Mouse (Mus musculus): ENCODE results near the gene Dcaf15. TPM values are rescaled to one million over a fixed set of nuclear protein-coding genes. Genes with fewer than 3 reads are reported as not detected.
A peak's percentile ranks its signal among the peaks of the same experiment; 100 is the strongest.

The Dcaf15 gene
- polyA plus RNA-seq, 1 experiment from 2014 or later, result 15.2 TPM

DNA sequence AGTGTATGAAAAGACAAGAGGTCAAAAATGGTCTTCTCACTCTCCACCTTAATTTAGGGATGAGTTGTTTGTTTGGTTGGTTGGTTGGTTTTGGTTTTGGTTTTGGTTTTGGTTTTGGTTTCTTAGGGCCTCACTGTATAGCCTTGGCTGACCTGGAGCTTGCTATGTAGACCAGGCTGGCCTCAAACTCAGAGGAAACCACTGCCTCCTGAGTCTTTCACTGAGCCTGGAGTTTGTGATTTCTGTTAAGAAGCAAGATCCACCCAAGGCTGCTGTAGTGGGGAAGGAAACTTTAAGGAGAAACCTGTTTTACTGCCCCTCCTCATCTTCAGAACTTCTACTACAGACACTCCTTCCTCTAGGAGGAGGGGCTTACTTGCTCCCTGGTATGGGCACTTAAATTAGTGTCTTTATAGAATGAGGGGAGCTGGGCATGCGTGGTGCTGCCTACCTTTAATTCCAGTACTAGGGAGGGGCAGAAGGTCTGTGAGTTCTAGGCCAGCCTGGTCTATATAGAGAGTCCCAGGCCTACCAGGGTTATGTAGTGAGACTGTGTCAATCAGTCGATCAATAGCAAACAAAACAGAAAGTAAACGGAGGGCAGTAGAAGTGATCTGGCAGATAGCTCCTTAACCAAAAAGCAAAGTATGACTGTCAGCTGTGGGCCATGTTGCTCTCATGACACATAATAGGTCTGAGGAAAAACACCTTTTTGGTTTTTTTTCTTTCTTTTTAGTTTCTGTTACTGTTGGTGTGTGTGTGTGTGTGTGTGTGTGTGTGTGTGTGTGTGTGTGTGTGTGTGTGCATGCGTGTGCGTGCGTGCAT lies 1.9 kb upstream of the Dcaf15 start:
- H3K27ac ChIP-seq (replicated peaks; ENCODE audit: low read depth, low read length), result no peak overlapping the region
- DNase-seq (ENCODE audit: low spot score) (no peak), ATAC-seq (ENCODE audit: insufficient number of reproducible peaks, low FRiP score, low TSS enrichment, low read depth) (no peak)
- H3K4me2 ChIP-seq (ENCODE audit: low read depth, severe bottlenecking), result no peak overlapping the region
- peaks cover 8% of the 10 kb centered on the region for H3K36me3 ChIP-seq (ENCODE audit: control insufficient read depth, insufficient read depth, low read length)
- WGBS, result 91% methylated on average over 6 of the region's 6 CpGs
- no peaks in the 10 kb centered on the region for H3K9me3 ChIP-seq (ENCODE audit: control insufficient read depth, low read length)
- no peaks in the 10 kb centered on the region for H3K27me3 ChIP-seq (ENCODE audit: control insufficient read depth, insufficient read depth, low read length)
- H3K4me1 ChIP-seq (ENCODE audit: control insufficient read depth, insufficient read depth, low read length), result peaks cover 19% of the 10 kb centered on the region
- H3K4me3 ChIP-seq (ENCODE audit: low read depth, low read length), result no peak overlapping the region
- no peak overlapping the region for H3K9ac ChIP-seq (ENCODE audit: low read length)

DNA sequence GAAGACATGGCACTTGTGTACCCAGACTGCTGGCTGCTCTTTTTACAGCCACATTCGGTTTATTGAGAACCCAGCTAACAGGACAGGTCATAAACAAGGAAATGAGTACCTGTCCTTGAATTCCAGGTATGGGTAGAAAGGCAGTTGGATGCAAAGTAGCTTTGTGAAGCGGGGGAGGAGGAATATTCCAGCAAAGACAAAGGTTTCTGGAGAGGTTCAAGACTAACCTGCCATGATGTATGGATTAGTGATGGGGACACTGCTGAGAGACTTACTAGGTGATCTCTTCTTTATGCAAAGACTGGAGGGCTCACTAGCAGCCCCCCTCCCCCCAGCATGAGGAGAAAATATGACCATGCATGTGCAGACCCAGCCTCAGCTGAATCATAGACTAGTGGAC lies 1.1 kb upstream of the Dcaf15 start:
- DNase-seq (ENCODE audit: low spot score), result no peak
- 76% methylated on average over 2 of the region's 2 CpGs for WGBS
- Histone ChIP-seq H3K9ac (ENCODE audit: low read length) (no peak overlapping the region), H3K4me3 (ENCODE audit: low read depth, low read length) (no peak overlapping the region; the same call in 1 of the 2 replicates), H3K27ac (replicated peaks; ENCODE audit: low read depth, low read length) (no peak overlapping the region), H3K4me1 (ENCODE audit: control insufficient read depth, insufficient read depth, low read length) (peaks cover 19% of the 10 kb centered on the region), H3K36me3 (ENCODE audit: control insufficient read depth, insufficient read depth, low read length) (peaks cover 10% of the 10 kb centered on the region), H3K4me2 (ENCODE audit: low read depth, severe bottlenecking) (no peak overlapping the region), H3K9me3 (ENCODE audit: control insufficient read depth, low read length) (no peaks in the 10 kb centered on the region), H3K27me3 (ENCODE audit: control insufficient read depth, insufficient read depth, low read length) (no peaks in the 10 kb centered on the region)
- ATAC-seq (ENCODE audit: insufficient number of reproducible peaks, low FRiP score, low TSS enrichment, low read depth), result no peak

DNA sequence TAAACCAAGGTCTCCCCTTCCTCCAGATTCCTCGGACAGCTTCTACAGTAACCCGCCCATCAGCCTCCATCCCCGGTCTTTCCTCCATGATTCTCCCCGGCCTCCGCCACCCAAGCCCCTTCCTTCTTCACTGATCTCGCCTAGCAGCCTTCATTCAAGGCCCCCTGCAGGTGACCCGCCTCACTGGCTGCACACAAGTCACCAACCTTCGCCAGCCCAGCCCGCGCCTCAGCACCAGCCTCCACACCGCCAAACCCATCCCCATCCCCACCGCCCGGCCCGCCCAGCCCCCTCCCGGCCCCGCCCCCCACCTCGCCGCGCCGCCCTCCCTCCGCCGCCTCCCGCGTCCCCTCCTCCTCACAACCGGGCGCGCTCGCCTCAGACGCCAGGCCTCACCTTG lies 347 bp downstream of the Dcaf15 start:
- Histone ChIP-seq H3K4me3 (ENCODE audit: low read depth, low read length) (peak overlapping the region; percentile 65), H3K27me3 (ENCODE audit: control insufficient read depth, insufficient read depth, low read length) (no peaks in the 10 kb centered on the region), H3K4me2 (ENCODE audit: low read depth, severe bottlenecking) (peak overlapping the region; percentile 88), H3K9ac (ENCODE audit: low read length) (peak overlapping the region; percentile 87), H3K4me1 (ENCODE audit: control insufficient read depth, insufficient read depth, low read length) (peaks cover 19% of the 10 kb centered on the region), H3K36me3 (ENCODE audit: control insufficient read depth, insufficient read depth, low read length) (peaks cover 12% of the 10 kb centered on the region), H3K27ac (replicated peaks; ENCODE audit: low read depth, low read length) (peak overlapping the region; percentile 76; the same call in 1 of the 2 replicates), H3K9me3 (ENCODE audit: control insufficient read depth, low read length) (no peaks in the 10 kb centered on the region)
- WGBS, result 0% methylated on average over 16 of the region's 29 CpGs
- ATAC-seq (ENCODE audit: insufficient number of reproducible peaks, low FRiP score, low TSS enrichment, low read depth) (peak; percentile 75), DNase-seq (ENCODE audit: low spot score) (peak; percentile 86)

DNA sequence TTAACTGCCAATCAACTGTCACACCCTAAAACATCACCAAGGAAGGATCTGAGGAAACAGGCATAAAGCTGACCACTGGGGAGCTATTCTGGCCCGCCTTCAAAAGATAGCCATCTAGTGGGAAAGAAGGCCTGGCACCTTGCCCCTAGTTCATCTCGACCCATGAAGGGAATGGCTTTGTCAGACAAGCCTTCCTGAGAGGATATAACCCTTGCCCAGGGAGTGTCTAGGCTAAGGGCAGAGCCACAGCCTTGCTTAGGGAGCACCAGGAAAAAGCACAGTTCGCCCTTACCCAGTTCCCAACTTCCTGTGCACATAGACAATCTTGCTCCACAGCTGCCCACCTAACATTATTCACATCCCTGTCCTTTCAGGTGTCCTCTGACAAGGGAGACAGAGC lies 967 bp downstream of the Dcaf15 start:
- no peak for ATAC-seq (ENCODE audit: insufficient number of reproducible peaks, low FRiP score, low TSS enrichment, low read depth)
- DNase-seq (ENCODE audit: low spot score), result no peak
- peaks cover 19% of the 10 kb centered on the region for H3K4me1 ChIP-seq (ENCODE audit: control insufficient read depth, insufficient read depth, low read length)
- WGBS, result 68% methylated on average over 3 of the region's 3 CpGs
- no peaks in the 10 kb centered on the region for H3K27me3 ChIP-seq (ENCODE audit: control insufficient read depth, insufficient read depth, low read length)
- no peaks in the 10 kb centered on the region for H3K9me3 ChIP-seq (ENCODE audit: control insufficient read depth, low read length)
- H3K4me2 ChIP-seq (ENCODE audit: low read depth, severe bottlenecking), result peak overlapping the region; percentile 88
- H3K27ac ChIP-seq (replicated peaks; ENCODE audit: low read depth, low read length), result 0 out of 2 replicates have a peak overlapping the region, but pooled peaks have one; percentile 8
- peaks cover 15% of the 10 kb centered on the region for H3K36me3 ChIP-seq (ENCODE audit: control insufficient read depth, insufficient read depth, low read length)
- peak overlapping the region; percentile 65 for H3K4me3 ChIP-seq (ENCODE audit: low read depth, low read length)
- peak overlapping the region; percentile 62 for H3K9ac ChIP-seq (ENCODE audit: low read length)

- 96% methylated on average over 25 of the region's 25 CpGs for WGBS
- peaks cover 19% of the 10 kb centered on the region for H3K4me1 ChIP-seq (ENCODE audit: control insufficient read depth, insufficient read depth, low read length)
- no peak overlapping the region for H3K4me3 ChIP-seq (ENCODE audit: low read depth, low read length)
- no peak overlapping the region; the same call in 1 of the 2 replicates for H3K9ac ChIP-seq (ENCODE audit: low read length)
- ATAC-seq (ENCODE audit: insufficient number of reproducible peaks, low FRiP score, low TSS enrichment, low read depth) (no peak), DNase-seq (ENCODE audit: low spot score) (no peak)
- peaks cover 31% of the 10 kb centered on the region for H3K36me3 ChIP-seq (ENCODE audit: control insufficient read depth, insufficient read depth, low read length)
- no peaks in the 10 kb centered on the region for H3K9me3 ChIP-seq (ENCODE audit: control insufficient read depth, low read length)
- H3K4me2 ChIP-seq (ENCODE audit: low read depth, severe bottlenecking), result no peak overlapping the region
- no peaks in the 10 kb centered on the region for H3K27me3 ChIP-seq (ENCODE audit: control insufficient read depth, insufficient read depth, low read length)
- no peak overlapping the region for H3K27ac ChIP-seq (replicated peaks; ENCODE audit: low read depth, low read length)
Observed at GRCm38 (mm10) chr8:84101476-84102270, 2.9 kb downstream of the Dcaf15 start.

- WGBS, result 95% methylated on average over 7 of the region's 7 CpGs
- Histone ChIP-seq H3K36me3 (ENCODE audit: control insufficient read depth, insufficient read depth, low read length) (peaks cover 48% of the 10 kb centered on the region), H3K27me3 (ENCODE audit: control insufficient read depth, insufficient read depth, low read length) (no peaks in the 10 kb centered on the region), H3K4me2 (ENCODE audit: low read depth, severe bottlenecking) (no peak overlapping the region), H3K4me1 (ENCODE audit: control insufficient read depth, insufficient read depth, low read length) (peaks cover 6% of the 10 kb centered on the region), H3K27ac (replicated peaks; ENCODE audit: low read depth, low read length) (no peak overlapping the region), H3K9me3 (ENCODE audit: control insufficient read depth, low read length) (no peaks in the 10 kb centered on the region), H3K9ac (ENCODE audit: low read length) (no peak overlapping the region), H3K4me3 (ENCODE audit: low read depth, low read length) (no peak overlapping the region)
- DNase-seq (ENCODE audit: low spot score) (no peak), ATAC-seq (ENCODE audit: insufficient number of reproducible peaks, low FRiP score, low TSS enrichment, low read depth) (no peak)
Observed at GRCm38 (mm10) chr8:84098376-84098775, 6.2 kb downstream of the Dcaf15 start.

GRCm38 (mm10) chr8:84096061-84096460 lies 8.5 kb downstream of the Dcaf15 start:
- no peak overlapping the region for H3K4me3 ChIP-seq (ENCODE audit: low read depth, low read length)
- H3K4me1 ChIP-seq (ENCODE audit: control insufficient read depth, insufficient read depth, low read length), result no peaks in the 10 kb centered on the region
- ATAC-seq (ENCODE audit: insufficient number of reproducible peaks, low FRiP score, low TSS enrichment, low read depth) (no peak), DNase-seq (ENCODE audit: low spot score) (no peak)
- H3K27me3 ChIP-seq (ENCODE audit: control insufficient read depth, insufficient read depth, low read length), result no peaks in the 10 kb centered on the region
- WGBS, result 81% methylated on average over 8 of the region's 8 CpGs
- H3K4me2 ChIP-seq (ENCODE audit: low read depth, severe bottlenecking), result no peak overlapping the region
- H3K9me3 ChIP-seq (ENCODE audit: control insufficient read depth, low read length), result no peaks in the 10 kb centered on the region
- peaks cover 47% of the 10 kb centered on the region for H3K36me3 ChIP-seq (ENCODE audit: control insufficient read depth, insufficient read depth, low read length)
- H3K27ac ChIP-seq (replicated peaks; ENCODE audit: low read depth, low read length), result no peak overlapping the region
- H3K9ac ChIP-seq (ENCODE audit: low read length), result no peak overlapping the region

DNA sequence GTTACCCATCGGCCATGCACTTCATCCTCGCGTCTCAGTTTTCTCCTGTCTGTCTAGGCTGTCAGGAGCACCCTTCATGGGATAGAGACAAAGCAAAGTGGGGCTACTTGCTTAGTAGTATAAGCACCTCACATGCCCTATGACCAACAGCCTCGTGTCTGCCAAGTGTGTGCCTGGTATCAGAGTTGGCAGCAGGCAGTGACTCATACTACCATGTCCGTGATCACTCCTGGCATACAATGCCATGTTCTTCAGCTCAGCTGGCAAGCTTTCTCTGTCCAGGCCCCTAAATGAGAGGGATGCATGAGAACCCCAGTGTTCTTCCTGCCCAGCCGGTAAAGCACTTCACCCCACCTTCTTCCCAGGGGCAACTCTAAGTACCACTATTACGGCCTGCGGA lies 14.0 kb downstream of the Dcaf15 start:
- no peak for ATAC-seq (ENCODE audit: insufficient number of reproducible peaks, low FRiP score, low TSS enrichment, low read depth)
- H3K4me2 ChIP-seq (ENCODE audit: low read depth, severe bottlenecking), result no peak overlapping the region
- no peak overlapping the region for H3K9ac ChIP-seq (ENCODE audit: low read length)
- no peaks in the 10 kb centered on the region for H3K27me3 ChIP-seq (ENCODE audit: control insufficient read depth, insufficient read depth, low read length)
- DNase-seq (ENCODE audit: low spot score), result no peak
- no peaks in the 10 kb centered on the region for H3K4me1 ChIP-seq (ENCODE audit: control insufficient read depth, insufficient read depth, low read length)
- H3K27ac ChIP-seq (replicated peaks; ENCODE audit: low read depth, low read length), result no peak overlapping the region
- H3K9me3 ChIP-seq (ENCODE audit: control insufficient read depth, low read length), result no peaks in the 10 kb centered on the region
- peaks cover 31% of the 10 kb centered on the region for H3K36me3 ChIP-seq (ENCODE audit: control insufficient read depth, insufficient read depth, low read length)
- WGBS, result 92% methylated on average over 8 of the region's 8 CpGs
- no peak overlapping the region for H3K4me3 ChIP-seq (ENCODE audit: low read depth, low read length)
